ENCODE assay signal across 9 mouse cellular contexts in genomic region chr8:110071600-110071999, GRCm38 (mm10). TPM values are rescaled to one million over a fixed set of nuclear protein-coding genes. Genes with fewer than 3 reads are reported as not detected.
DNase-seq lines count a peak whose midpoint lies in the region; ATAC-seq and TF ChIP-seq lines count a peak whose summit lies in the region.
"Had no signal": no experiment of that assay in that cellular context is flagged by ENCODE, and none has a peak within 500 bp of the region (broad histone marks: within the 10 kb centered on the region; RNA-seq: fewer than 3 reads in every experiment).

No protein-coding gene starts in this region.

- H3K36me3 ChIP-seq in midbrain, embryonic 10.5 days, result no peaks in the 10 kb centered on the region
- H3K36me3 ChIP-seq in midbrain, embryonic 15.5 days (replicated peaks), result no peaks in the 10 kb centered on the region
- H3K36me3 ChIP-seq in midbrain, postnatal 0 days (ENCODE audit: insufficient read depth, low read length), result no peaks in the 10 kb centered on the region

- WGBS in midbrain, embryonic 10.5 days, result 13% methylated on average over 9 of the region's 9 CpGs
- 15% methylated on average over 9 of the region's 9 CpGs for WGBS in midbrain, embryonic 15.5 days
- WGBS in midbrain, postnatal 0 days, result 16% methylated on average over 9 of the region's 9 CpGs

- no peak overlapping the region for H3K27ac ChIP-seq in midbrain, embryonic 10.5 days (replicated peaks)
- no peak overlapping the region for H3K27ac ChIP-seq in midbrain, embryonic 15.5 days
- H3K27ac ChIP-seq in left cerebral cortex, adult 2 months, result no peak overlapping the region
- no peak overlapping the region for H3K27ac ChIP-seq in midbrain, postnatal 0 days (ENCODE audit: low read depth, low read length)

- TF ChIP-seq CTCF in left cerebral cortex, adult 2 months (IDR thresholded peaks at IDR 0.05), result peak; percentile 94
- TF ChIP-seq CTCF in midbrain, postnatal 0 days (IDR thresholded peaks at IDR 0.05), result peak; percentile 97

- intact Hi-C loops in left cerebral cortex, adult 2 months (cut with DNase I), result loop anchor here (1.0 to 2.0 kb wide), 3 partner anchors 61 to 124 kb away; no protein-coding TSS in a partner anchor

- no peak for ATAC-seq in midbrain, embryonic 15.5 days (replicated peaks)
- peak; percentile 80 to 81 for ATAC-seq in hematopoietic stem cell, adult 5-6 weeks (replicated peaks in 1 of 2; ENCODE audit: insufficient read depth in 1 of 2, low FRiP score in 2 of 2, low TSS enrichment in 1 of 2, low read depth in 1 of 2, poor library complexity in 2 of 2, severe bottlenecking in 2 of 2)
- ATAC-seq in midbrain, postnatal 0 days (ENCODE audit: low FRiP score), result no peak

- peak; percentile 65 for DNase-seq in midbrain, embryonic 10.5 days (ENCODE audit: low spot score)
- DNase-seq in adrenal gland, adult 8-10 months, result peak; percentile 21
- peak; percentile 88 for DNase-seq in embryo, embryonic 11 days
- DNase-seq in left cerebral cortex, adult 2 months (ENCODE audit: extremely low spot score in 1 of 2, low spot score in 2 of 2), result peak; percentile 54 to 58
- DNase-seq in midbrain, postnatal 0 days (ENCODE audit: low spot score), result peak; percentile 84
- DNase-seq in thymus, postnatal 4 days, result peak; percentile 73

- no peak overlapping the region for H3K4me3 ChIP-seq in midbrain, embryonic 10.5 days
- H3K4me3 ChIP-seq in midbrain, embryonic 15.5 days, result no peak overlapping the region
- no peak overlapping the region for H3K4me3 ChIP-seq in left cerebral cortex, adult 2 months
- no peak overlapping the region for H3K4me3 ChIP-seq in midbrain, postnatal 0 days (ENCODE audit: low read depth, low read length)
- H3K4me3 ChIP-seq: erythroblast, embryonic 14.5 days had no signal

- no peak overlapping the region for H3K4me2 ChIP-seq in midbrain, embryonic 15.5 days
- no peak overlapping the region for H3K4me2 ChIP-seq in midbrain, postnatal 0 days (ENCODE audit: low read depth, low read length, poor library complexity, severe bottlenecking)

- H3K9me3 ChIP-seq in midbrain, embryonic 10.5 days (replicated peaks), result no peaks in the 10 kb centered on the region
- H3K9me3 ChIP-seq in midbrain, embryonic 15.5 days, result no peaks in the 10 kb centered on the region
- no peaks in the 10 kb centered on the region for H3K9me3 ChIP-seq in midbrain, postnatal 0 days (ENCODE audit: low read length)

- H3K9ac ChIP-seq in midbrain, embryonic 15.5 days, result no peak overlapping the region
- H3K9ac ChIP-seq in midbrain, postnatal 0 days (replicated peaks; ENCODE audit: low read length, poor library complexity, severe bottlenecking), result no peak overlapping the region

- H3K4me1 ChIP-seq in midbrain, embryonic 10.5 days, result no peaks in the 10 kb centered on the region
- H3K4me1 ChIP-seq in midbrain, embryonic 15.5 days, result no peaks in the 10 kb centered on the region
- no peaks in the 10 kb centered on the region for H3K4me1 ChIP-seq in midbrain, postnatal 0 days (ENCODE audit: insufficient read depth, low read length)

- no peaks in the 10 kb centered on the region for H3K27me3 ChIP-seq in midbrain, embryonic 10.5 days (ENCODE audit: low read depth, poor library complexity, severe bottlenecking)
- H3K27me3 ChIP-seq in midbrain, embryonic 15.5 days (replicated peaks), result no peaks in the 10 kb centered on the region
- H3K27me3 ChIP-seq in midbrain, postnatal 0 days (ENCODE audit: insufficient read depth, low read length), result no peaks in the 10 kb centered on the region

RNA-seq across cellular contexts. Expression of gene Zfp612, which starts 7.9 kb away (rescaled TPM):
- 9.7 and 11.2 TPM in 2 replicates for polyA plus RNA-seq in midbrain, embryonic 10.5 days (2016; fragmentation: Nextera tagmentation; extraction: Ambion mirVana)
- 24.5 TPM in 2 replicates for polyA plus RNA-seq in midbrain, embryonic 15.5 days (2015; fragmentation: Nextera tagmentation; extraction: Ambion mirVana)
- 10 to 100 TPM in 3 of 4 experiments, 1 to 10 TPM in 1; 9.9 to 16.1 (median 12.8) TPM for total RNA-seq in adrenal gland, adult 8-10 months (2022)
- 1.4 and 4.1 TPM in 2 replicates for total RNA-seq in hematopoietic stem cell, adult 5-6 weeks (2017)
- total RNA-seq in left cerebral cortex, adult 2 months (2021), result 10 to 100 TPM; 39.0 to 39.4 TPM
- total RNA-seq in midbrain, postnatal 0 days (2014; rRNA removed), result 13.6 and 15.7 TPM in 2 replicates
- polyA plus RNA-seq in midbrain, postnatal 0 days (2015; fragmentation: Nextera tagmentation; extraction: Ambion mirVana), result 16.5 and 16.7 TPM in 2 replicates
- polyA plus RNA-seq: erythroblast, embryonic 14.5 days had no signal

RNA-seq across cellular contexts. Expression of gene Gm21964, which starts 29.4 kb away (rescaled TPM):
- not detected in 2 replicates for polyA plus RNA-seq in midbrain, embryonic 10.5 days (2016; fragmentation: Nextera tagmentation; extraction: Ambion mirVana)
- polyA plus RNA-seq in midbrain, embryonic 15.5 days (2015; fragmentation: Nextera tagmentation; extraction: Ambion mirVana), result not detected in 2 replicates
- not detected for total RNA-seq in adrenal gland, adult 8-10 months (2022)
- not detected in 2 replicates for total RNA-seq in hematopoietic stem cell, adult 5-6 weeks (2017)
- not detected for total RNA-seq in left cerebral cortex, adult 2 months (2021)
- total RNA-seq in midbrain, postnatal 0 days (2014; rRNA removed), result not detected in 2 replicates
- not detected in 2 replicates for polyA plus RNA-seq in midbrain, postnatal 0 days (2015; fragmentation: Nextera tagmentation; extraction: Ambion mirVana)
- polyA plus RNA-seq: erythroblast, embryonic 14.5 days had no signal

RNA-seq across cellular contexts. Expression of gene Gm17720, which starts 31.0 kb away (rescaled TPM):
- not detected in 2 replicates for polyA plus RNA-seq in midbrain, embryonic 10.5 days (2016; fragmentation: Nextera tagmentation; extraction: Ambion mirVana)
- not detected in 2 replicates for polyA plus RNA-seq in midbrain, embryonic 15.5 days (2015; fragmentation: Nextera tagmentation; extraction: Ambion mirVana)
- total RNA-seq in adrenal gland, adult 8-10 months (2022), result not detected
- not detected in 2 replicates for total RNA-seq in hematopoietic stem cell, adult 5-6 weeks (2017)
- total RNA-seq in left cerebral cortex, adult 2 months (2021), result not detected
- total RNA-seq in midbrain, postnatal 0 days (2014; rRNA removed), result not detected in 2 replicates
- not detected in 2 replicates for polyA plus RNA-seq in midbrain, postnatal 0 days (2015; fragmentation: Nextera tagmentation; extraction: Ambion mirVana)
- polyA plus RNA-seq: erythroblast, embryonic 14.5 days had no signal

RNA-seq across cellular contexts. Expression of gene Chst4, which starts 32.1 kb away (rescaled TPM):
- 0.06 TPM in 1 of 2 replicates, not detected in the other for polyA plus RNA-seq in midbrain, embryonic 10.5 days (2016; fragmentation: Nextera tagmentation; extraction: Ambion mirVana)
- not detected in 2 replicates for polyA plus RNA-seq in midbrain, embryonic 15.5 days (2015; fragmentation: Nextera tagmentation; extraction: Ambion mirVana)
- total RNA-seq in adrenal gland, adult 8-10 months (2022), result 1 to 10 TPM in 2 of 4 experiments, under 1 TPM in 2; 0.89 to 1.9 (median 1.4) TPM
- not detected in 2 replicates for total RNA-seq in hematopoietic stem cell, adult 5-6 weeks (2017)
- total RNA-seq in left cerebral cortex, adult 2 months (2021), result under 1 TPM in 1 of 2 experiments, not detected in 1; 0.40 TPM
- not detected in 2 replicates for total RNA-seq in midbrain, postnatal 0 days (2014; rRNA removed)
- polyA plus RNA-seq in midbrain, postnatal 0 days (2015; fragmentation: Nextera tagmentation; extraction: Ambion mirVana), result not detected in 2 replicates
- polyA plus RNA-seq: erythroblast, embryonic 14.5 days had no signal

Comparison
In these comparisons a context has a peak if more than half of its experiments do, and no peak if none do; other contexts are left out.
1. DNase-seq: peak in every context shown above with its lines; median percentile 88 in embryo, embryonic 11 days; 84 in midbrain, postnatal 0 days; 73 in thymus, postnatal 4 days; 65 in midbrain, embryonic 10.5 days; 56 in left cerebral cortex, adult 2 months; 21 in adrenal gland, adult 8-10 months.
2. ATAC-seq: peak in hematopoietic stem cell, adult 5-6 weeks (2 of 2); none in midbrain, embryonic 15.5 days (single experiment) and midbrain, postnatal 0 days (single experiment).